Mouse (Mus musculus): ENCODE data around the gene A930004D18Rik.
"Not testable (repeated sequence)": the region's sequence is repeated elsewhere in the genome, so short reads cannot be mapped to it uniquely, and the experiment has no call there.

Gene A930004D18Rik

GRCm38 (mm10) chr2:18011226-18011625 is 26.3 kb downstream of the A930004D18Rik start:
- DNase-seq (ENCODE audit: low spot score), result no peak

GRCm38 (mm10) chr2:18005137-18005536 is 32.4 kb downstream of the A930004D18Rik start:
- no peak for DNase-seq (ENCODE audit: low spot score)

- DNase-seq (ENCODE audit: low spot score), result no peak
Observed at GRCm38 (mm10) chr2:18004286-18004685, 33.3 kb downstream of the A930004D18Rik start.

- DNase-seq (ENCODE audit: low spot score), result no peak
Observed at GRCm38 (mm10) chr2:18002306-18002705, 35.2 kb downstream of the A930004D18Rik start.

- DNase-seq (ENCODE audit: low spot score), result no peak
Observed at GRCm38 (mm10) chr2:17996858-17997257, 40.7 kb downstream of the A930004D18Rik start, which contains the start of gene H2al2a. Gene H2al2a, minus strand, starts transcription at chr2:17996958.

- DNase-seq (ENCODE audit: low spot score), result no peak
Observed at GRCm38 (mm10) chr2:17989562-17989961, 48.0 kb downstream of the A930004D18Rik start.

GRCm38 (mm10) chr2:17989115-17989514 is 48.4 kb downstream of the A930004D18Rik start:
- no peak for DNase-seq (ENCODE audit: low spot score)

GRCm38 (mm10) chr2:17986694-17987093 is 50.8 kb downstream of the A930004D18Rik start:
- no peak for DNase-seq (ENCODE audit: low spot score)

GRCm38 (mm10) chr2:17984774-17985173 is 52.8 kb downstream of the A930004D18Rik start:
- DNase-seq (ENCODE audit: low spot score), result no peak

- DNase-seq (ENCODE audit: low spot score), result no peak
Observed at GRCm38 (mm10) chr2:17982747-17983146, 54.8 kb downstream of the A930004D18Rik start.

- no peak for DNase-seq (ENCODE audit: low spot score)
Observed at GRCm38 (mm10) chr2:17978706-17979105, 58.8 kb downstream of the A930004D18Rik start.

GRCm38 (mm10) chr2:17978251-17978650 is 59.3 kb downstream of the A930004D18Rik start:
- DNase-seq (ENCODE audit: low spot score), result not testable (repeated sequence)

GRCm38 (mm10) chr2:17977645-17978044 is 59.9 kb downstream of the A930004D18Rik start:
- DNase-seq (ENCODE audit: low spot score), result not testable (repeated sequence)

- no peak for DNase-seq (ENCODE audit: low spot score)
Observed at GRCm38 (mm10) chr2:17975601-17976327, 61.8 kb downstream of the A930004D18Rik start.
